Mouse (Mus musculus): Measurements from ENCODE around the gene G530012D18Rik. TPM values are rescaled to one million over a fixed set of nuclear protein-coding genes. Genes with fewer than 3 reads are reported as not detected.
"Not testable (repeated sequence)": the region's sequence is repeated elsewhere in the genome, so short reads cannot be mapped to it uniquely, and the experiment has no call there.

The G530012D18Rik gene
- polyA plus RNA-seq, 1 experiment from 2014 or later, result not detected

DNA sequence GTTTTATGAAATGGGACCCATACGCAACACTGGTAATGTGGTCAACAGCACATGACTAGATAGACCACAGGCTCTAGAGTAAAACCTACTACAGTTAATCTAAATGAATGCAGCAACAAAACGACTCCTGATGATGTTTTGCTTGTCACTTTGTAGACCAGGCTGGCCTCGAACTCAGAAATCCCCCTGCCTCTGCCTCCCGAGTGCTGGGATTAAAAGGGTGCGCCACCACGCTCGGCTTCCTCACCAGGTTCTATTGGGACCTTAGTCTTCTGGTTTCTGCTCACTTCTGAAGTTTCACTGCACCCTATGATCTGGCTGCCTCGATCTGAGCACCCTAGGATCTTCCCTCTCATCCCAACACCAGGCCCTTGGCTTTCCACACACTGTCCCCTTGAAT, 17.1 kb downstream of the G530012D18Rik start:
- not testable (repeated sequence) for H3K36me3 ChIP-seq; H3K27me3 ChIP-seq (ENCODE audit: insufficient read depth, poor library complexity, severe bottlenecking); DNase-seq (ENCODE audit: low spot score); H3K27ac ChIP-seq; H3K9me3 ChIP-seq; H3K4me1 ChIP-seq (replicated peaks); H3K4me3 ChIP-seq
- WGBS, result 85% methylated on average over 8 of the region's 8 CpGs

DNA sequence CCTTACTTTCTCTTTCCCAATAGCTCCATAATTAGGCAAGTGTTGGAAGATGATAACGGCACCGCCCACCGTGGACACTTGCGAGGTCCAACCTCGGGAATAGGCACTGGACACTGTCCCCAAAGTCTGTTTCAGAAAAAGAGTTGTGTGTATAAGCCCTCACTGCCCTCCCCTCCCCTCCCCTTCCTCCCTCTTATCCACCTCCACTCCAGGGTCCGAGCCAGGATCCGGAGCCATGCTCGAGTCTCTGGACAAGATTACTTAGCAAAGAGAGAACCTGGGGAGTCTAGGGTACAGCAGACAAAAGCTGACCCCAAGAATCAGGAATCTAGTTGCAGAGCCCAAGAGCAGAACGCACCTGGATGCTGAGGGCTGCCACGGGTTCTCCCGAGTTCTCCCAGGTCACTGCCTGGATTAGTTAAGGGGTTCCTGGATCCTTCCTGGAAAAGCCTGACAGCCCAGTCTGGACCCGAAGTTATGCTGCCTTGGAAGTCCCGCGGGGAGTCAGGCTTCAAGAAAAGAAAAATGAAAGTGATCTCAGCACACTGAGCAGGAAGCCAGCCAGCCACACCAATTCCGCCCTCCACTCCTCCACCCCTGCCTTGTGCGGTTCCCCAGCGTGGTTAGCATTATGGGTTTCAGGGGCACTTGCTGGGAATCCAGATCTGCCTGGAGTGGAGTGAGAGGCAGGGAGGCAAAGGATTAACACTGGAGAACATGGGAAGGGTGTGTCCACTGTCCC, 23.0 kb downstream of the G530012D18Rik start, which contains the start of gene Sp110:
Gene Sp110, minus strand, starts transcription at position 547 of the 742 bp plus-strand sequence.
- H3K27ac ChIP-seq; DNase-seq (ENCODE audit: low spot score); H3K9me3 ChIP-seq; H3K36me3 ChIP-seq; H3K4me1 ChIP-seq (replicated peaks); H3K4me3 ChIP-seq; H3K27me3 ChIP-seq (ENCODE audit: insufficient read depth, poor library complexity, severe bottlenecking): not testable (repeated sequence)
- 76% methylated on average over 17 of the region's 17 CpGs for WGBS

DNA sequence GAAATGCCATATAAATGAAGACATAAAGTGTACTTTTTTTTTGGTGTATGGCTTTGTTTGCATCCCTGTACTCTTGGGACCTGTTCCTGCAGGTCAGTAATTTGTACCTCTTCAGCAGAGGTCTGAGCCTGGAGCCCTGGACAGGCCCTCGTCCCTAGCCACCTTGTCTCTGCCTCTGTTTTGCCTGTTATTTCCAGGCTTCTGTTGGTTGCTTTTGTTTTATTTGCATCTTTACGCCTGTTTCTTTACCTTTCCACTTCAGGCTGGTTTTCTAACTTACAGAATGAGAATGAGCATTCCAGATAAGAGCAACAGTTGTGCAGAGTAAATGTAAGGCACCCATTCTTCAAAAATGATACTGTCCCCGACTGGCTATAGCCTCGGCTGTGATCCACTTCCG, 24.6 kb downstream of the G530012D18Rik start, which contains the start of gene Sp140:
Gene Sp140, plus strand, starts transcription at position 301 of the 400 bp plus-strand sequence.
- H3K9me3 ChIP-seq; H3K36me3 ChIP-seq; DNase-seq (ENCODE audit: low spot score); H3K4me3 ChIP-seq; H3K4me1 ChIP-seq (replicated peaks); H3K27me3 ChIP-seq (ENCODE audit: insufficient read depth, poor library complexity, severe bottlenecking); H3K27ac ChIP-seq: not testable (repeated sequence)
- 56% methylated on average over 1 of the region's 5 CpGs for WGBS

DNA sequence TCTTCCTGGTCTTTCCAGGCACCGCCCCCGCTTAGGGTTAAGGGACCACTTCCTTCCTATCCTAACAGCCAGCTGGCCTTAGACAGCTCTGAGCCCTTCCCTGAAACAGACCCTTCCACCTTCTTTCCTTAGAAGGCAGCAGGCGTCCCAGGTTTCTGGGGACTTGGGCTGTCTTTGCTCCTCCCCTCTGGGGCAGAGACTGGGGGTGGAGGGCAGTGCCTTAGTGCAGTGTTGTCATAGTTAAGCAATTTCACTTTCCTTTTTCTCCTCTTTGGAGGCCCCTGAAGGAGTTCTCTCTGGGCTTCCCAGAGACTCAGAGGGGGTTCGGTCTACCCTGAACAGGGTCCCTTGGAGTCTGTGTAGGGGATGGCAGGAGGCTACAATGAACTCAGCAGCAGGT, 25.3 kb downstream of the G530012D18Rik start:
- not testable (repeated sequence) for H3K36me3 ChIP-seq; H3K27ac ChIP-seq; H3K9me3 ChIP-seq; DNase-seq (ENCODE audit: low spot score); H3K4me3 ChIP-seq; H3K4me1 ChIP-seq (replicated peaks); H3K27me3 ChIP-seq (ENCODE audit: insufficient read depth, poor library complexity, severe bottlenecking)
- WGBS, result 58% methylated on average over 4 of the region's 4 CpGs

DNA sequence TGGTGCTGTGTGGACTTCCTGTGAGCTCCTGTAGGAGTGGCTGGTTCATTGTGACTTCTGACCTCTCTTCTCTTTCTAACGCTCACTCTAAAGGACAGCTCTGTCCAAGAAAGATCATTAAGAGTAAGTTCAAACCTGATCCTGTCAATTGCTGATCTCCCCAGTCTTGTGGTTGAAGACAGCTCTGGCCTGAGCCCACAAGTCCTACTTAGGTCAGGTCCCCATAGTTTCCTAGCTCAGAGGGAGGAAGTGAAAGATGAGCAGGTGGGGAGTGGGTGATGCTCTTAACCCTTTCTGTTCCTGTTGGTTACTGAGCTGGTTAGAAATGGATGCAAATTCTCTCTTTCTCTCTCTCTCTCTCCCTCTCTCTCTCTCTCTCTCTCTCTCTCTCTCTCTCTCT, 28.9 kb downstream of the G530012D18Rik start:
- H3K9me3 ChIP-seq; H3K27ac ChIP-seq; H3K27me3 ChIP-seq (ENCODE audit: insufficient read depth, poor library complexity, severe bottlenecking); H3K36me3 ChIP-seq; DNase-seq (ENCODE audit: low spot score); H3K4me3 ChIP-seq; H3K4me1 ChIP-seq (replicated peaks): not testable (repeated sequence)
- WGBS, result 100% methylated on average over 1 of the region's 1 CpGs

DNA sequence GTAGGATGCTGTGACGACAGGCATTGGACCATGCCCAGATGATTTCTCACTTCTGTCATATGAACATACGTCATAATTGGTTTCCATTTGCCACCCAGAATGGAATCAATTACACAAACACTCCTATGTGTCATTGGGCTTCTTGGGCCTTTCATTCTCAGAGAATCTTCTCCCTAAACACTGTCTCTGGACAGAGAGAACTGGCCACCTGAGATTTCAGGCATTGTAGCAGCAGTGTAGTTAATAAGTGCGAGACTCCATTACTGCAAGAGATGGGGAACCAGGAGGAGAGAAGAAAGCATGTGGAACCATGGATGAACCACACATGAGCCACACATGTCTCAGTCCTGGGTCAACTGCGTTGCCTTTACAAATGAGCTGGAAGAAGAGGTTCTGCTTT, 32.9 kb downstream of the G530012D18Rik start:
- not testable (repeated sequence) for H3K4me3 ChIP-seq; H3K9me3 ChIP-seq; H3K4me1 ChIP-seq (replicated peaks); H3K36me3 ChIP-seq; H3K27me3 ChIP-seq (ENCODE audit: insufficient read depth, poor library complexity, severe bottlenecking); H3K27ac ChIP-seq; DNase-seq (ENCODE audit: low spot score)
- WGBS, result 85% methylated on average over 3 of the region's 4 CpGs

DNA sequence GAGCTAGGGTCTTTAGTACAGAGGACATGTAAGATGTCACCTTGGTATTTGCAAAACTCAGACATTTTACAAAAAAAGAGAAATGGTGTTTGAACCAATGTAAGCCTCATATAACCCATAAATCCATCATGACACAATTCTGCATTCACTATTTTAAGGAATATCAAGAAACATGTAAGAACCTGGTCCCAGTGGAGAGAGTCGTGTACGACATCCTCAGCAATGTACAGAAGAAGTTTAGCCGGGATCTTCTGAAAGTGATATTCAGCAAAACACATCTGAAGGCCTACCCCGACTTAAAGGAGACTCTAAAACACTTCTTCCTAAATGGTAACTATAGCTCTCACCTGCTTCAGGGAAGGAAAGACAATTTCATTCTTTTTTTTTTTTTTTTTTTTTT, 35.1 kb downstream of the G530012D18Rik start:
- not testable (repeated sequence) for H3K9me3 ChIP-seq; DNase-seq (ENCODE audit: low spot score); H3K27me3 ChIP-seq (ENCODE audit: insufficient read depth, poor library complexity, severe bottlenecking); H3K4me1 ChIP-seq (replicated peaks); H3K4me3 ChIP-seq; H3K27ac ChIP-seq; H3K36me3 ChIP-seq
- no CpG with 5 or more reads among the region's 4 CpGs for WGBS

DNA sequence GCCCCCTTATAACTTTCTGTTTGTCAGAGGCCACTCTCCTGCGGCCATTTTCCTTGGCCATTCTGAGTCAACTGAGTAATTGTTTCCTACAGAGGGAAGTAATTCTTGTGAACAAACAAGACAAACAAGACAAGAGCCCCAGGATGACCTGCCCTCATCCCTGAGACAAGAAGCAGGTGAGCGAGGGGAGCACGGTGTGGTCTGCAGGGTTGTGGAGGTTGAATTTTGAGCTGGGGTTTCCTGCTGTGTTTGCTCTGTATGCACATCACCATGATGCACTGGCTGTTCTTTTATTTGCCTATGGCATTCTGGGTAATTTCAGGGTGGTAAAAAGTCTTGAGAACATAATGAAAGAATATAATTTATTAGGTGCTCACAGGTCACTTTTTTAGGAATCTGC, 39.6 kb downstream of the G530012D18Rik start:
- not testable (repeated sequence) for H3K9me3 ChIP-seq

DNA sequence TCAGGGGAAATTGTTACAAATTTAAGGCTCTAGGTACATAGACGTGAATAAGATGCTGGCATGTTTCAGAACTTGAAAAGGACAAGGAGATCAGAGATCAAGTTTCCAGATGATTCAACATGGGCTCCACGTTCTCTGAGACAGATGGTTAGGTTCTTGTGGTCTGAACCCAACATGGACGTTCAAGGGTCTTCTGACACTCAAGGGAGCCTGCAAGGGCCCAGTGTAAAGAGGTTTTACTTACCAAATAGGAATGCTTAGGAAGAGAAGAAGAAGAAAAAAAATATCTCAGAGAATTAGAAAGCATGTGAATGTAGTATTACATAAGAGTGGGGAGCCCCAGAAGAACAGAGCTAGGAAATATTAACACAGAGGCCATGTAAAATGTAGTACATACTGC, 40.3 kb downstream of the G530012D18Rik start:
- H3K27ac ChIP-seq; H3K36me3 ChIP-seq; DNase-seq (ENCODE audit: low spot score); H3K9me3 ChIP-seq; H3K4me3 ChIP-seq; H3K4me1 ChIP-seq (replicated peaks); H3K27me3 ChIP-seq (ENCODE audit: insufficient read depth, poor library complexity, severe bottlenecking): not testable (repeated sequence)
- WGBS, result 60% methylated on average over 3 of the region's 3 CpGs

More for the DNA sequence above, 39.6 kb downstream of the G530012D18Rik start:
- not testable (repeated sequence) for H3K36me3 ChIP-seq; H3K27me3 ChIP-seq (ENCODE audit: insufficient read depth, poor library complexity, severe bottlenecking); H3K27ac ChIP-seq; H3K4me1 ChIP-seq (replicated peaks); H3K4me3 ChIP-seq; DNase-seq (ENCODE audit: low spot score)
- WGBS, result 88% methylated on average over 3 of the region's 3 CpGs

DNA sequence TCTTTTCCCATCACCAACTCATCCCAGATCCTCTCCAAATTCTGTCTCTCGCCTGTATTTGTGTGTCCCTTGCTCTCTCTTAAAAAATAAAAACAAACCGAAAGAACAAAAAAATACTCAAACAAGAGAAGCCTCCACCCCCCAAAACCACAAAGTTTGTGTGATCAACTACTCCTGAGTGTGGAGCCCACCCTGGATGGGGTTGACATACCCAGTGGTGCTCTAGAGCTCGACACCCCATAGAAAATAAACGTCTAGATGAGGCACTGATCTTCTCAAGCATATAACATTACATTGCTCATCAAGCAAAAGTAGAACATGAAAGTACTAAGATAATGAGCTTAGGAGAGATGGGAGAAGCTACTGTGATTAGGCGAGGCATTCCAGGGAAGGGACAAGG, 41.7 kb downstream of the G530012D18Rik start:
- not testable (repeated sequence) for H3K27me3 ChIP-seq (ENCODE audit: insufficient read depth, poor library complexity, severe bottlenecking); DNase-seq (ENCODE audit: low spot score); H3K4me1 ChIP-seq (replicated peaks); H3K4me3 ChIP-seq; H3K27ac ChIP-seq; H3K36me3 ChIP-seq; H3K9me3 ChIP-seq
- WGBS, result 64% methylated on average over 4 of the region's 5 CpGs

DNA sequence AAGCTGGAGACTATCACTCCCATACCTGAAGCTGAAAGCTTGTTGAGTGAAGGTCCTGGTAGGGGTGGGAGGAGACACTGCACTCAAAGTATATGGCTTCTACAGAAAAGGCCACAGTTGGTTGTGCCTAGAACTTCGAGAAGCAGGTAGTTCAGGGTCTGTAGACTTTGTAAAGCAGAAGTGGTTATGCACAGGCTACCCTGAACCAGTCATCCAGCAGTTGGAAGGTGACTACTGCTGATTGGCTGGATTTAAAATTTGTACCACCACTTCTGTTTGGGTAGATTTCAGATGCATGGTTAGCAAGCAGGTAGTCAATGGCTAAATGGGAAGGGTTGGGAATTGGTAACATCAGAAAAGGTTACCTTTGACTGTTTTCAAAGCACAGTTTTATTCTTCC, 43.2 kb downstream of the G530012D18Rik start:
- H3K9me3 ChIP-seq; H3K4me1 ChIP-seq (replicated peaks); H3K27ac ChIP-seq; H3K4me3 ChIP-seq; DNase-seq (ENCODE audit: low spot score); H3K36me3 ChIP-seq; H3K27me3 ChIP-seq (ENCODE audit: insufficient read depth, poor library complexity, severe bottlenecking): not testable (repeated sequence)
- WGBS, result 55% methylated on average over 1 of the region's 1 CpGs
